Mouse (Mus musculus): ENCODE measurements around the gene Gm7970.
"Not testable (repeated sequence)": the region's sequence is repeated elsewhere in the genome, so short reads cannot be mapped to it uniquely, and the experiment has no call there.

Gene Gm7970

GRCm38 (mm10) chr14:41555483-41555882 is at the start of gene Gm7970:
Gene Gm7970 (minus strand): TSS chr14:41555583.
- not testable (repeated sequence) for DNase-seq

DNA sequence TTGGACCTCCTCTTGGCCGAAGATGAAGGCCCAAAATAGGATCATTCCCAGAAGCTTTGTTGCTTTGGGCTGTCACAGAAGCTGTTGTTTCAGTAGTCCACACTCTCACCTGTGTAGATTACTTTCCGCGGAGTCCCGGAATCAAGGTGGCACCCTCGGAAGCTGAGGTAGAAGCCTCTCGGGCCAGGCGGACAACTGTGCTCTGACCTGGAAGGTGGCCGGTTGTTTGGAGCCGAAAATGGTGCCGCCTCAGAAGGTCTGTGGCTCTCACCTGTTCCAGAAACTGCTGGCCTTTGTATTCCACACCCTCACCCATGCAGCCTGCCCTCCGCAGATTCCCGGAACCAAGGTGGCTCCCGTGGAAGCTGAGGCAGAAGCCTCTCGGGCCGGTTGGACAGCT is 45.6 kb upstream of the Gm7970 start:
- DNase-seq = not testable (repeated sequence)

GRCm38 (mm10) chr14:41586346-41586745 is 31.0 kb upstream of the Gm7970 start:
- DNase-seq = not testable (repeated sequence)

GRCm38 (mm10) chr14:41572911-41573310 is 17.5 kb upstream of the Gm7970 start, which contains the start of gene 1700049E17Rik2:
Gene 1700049E17Rik2 (plus strand): TSS chr14:41573211.
- DNase-seq = not testable (repeated sequence)

DNA sequence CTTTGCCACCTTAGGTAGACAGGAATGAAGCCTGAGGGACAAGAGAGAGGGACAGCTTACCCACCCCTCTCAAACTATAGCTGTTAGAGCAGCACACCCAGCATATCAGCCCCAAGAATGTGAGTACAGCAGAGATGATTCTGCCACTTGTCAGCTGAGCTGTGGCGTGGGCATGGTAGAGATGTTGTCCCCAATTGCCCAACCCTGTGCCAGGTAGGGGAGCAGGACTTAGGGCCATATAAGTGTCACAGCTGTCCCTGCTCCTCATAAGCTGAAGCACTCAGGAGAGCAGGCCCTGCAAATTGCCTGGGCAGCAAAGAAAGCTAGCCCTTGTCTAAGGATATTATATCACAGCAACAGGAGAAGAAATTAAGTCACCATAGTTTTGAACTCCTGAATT is 30.7 kb downstream of the Gm7970 start:
- DNase-seq = not testable (repeated sequence)

GRCm38 (mm10) chr14:41520683-41521082 is 34.7 kb downstream of the Gm7970 start:
- DNase-seq = not testable (repeated sequence)
